Comparison of ENCODE assay signal across 13 mouse cellular contexts in the genomic region with DNA sequence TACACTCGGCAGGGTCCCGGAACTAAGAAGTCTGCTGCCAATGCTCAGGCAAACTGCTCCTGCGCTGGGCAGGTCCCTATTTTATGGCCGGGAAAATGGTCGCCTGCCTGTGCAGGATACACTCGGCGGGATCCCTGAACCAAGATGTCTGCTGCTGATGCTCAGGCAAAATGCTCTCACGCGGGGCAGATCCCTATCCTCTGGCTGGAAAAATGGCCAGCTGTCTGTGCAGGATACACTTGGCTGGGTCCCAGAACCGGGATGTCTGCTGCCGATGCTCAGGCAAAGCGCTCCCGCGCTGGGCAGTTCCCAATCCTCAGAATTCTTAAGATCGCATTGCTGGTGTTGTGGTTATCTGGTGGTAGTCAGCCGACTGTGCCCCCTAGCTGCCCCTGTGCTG. TPM values are rescaled to one million over a fixed set of nuclear protein-coding genes. Genes with fewer than 3 reads are reported as not detected.
DNase-seq lines count a peak whose midpoint lies in the region; ATAC-seq and TF ChIP-seq lines count a peak whose summit lies in the region.
"Had no signal": no experiment of that assay in that cellular context is flagged by ENCODE, and none has a peak within 500 bp of the region (broad histone marks: within the 10 kb centered on the region; RNA-seq: fewer than 3 reads in every experiment).

No protein-coding gene starts in this region.

- no peak overlapping the region for H3K4me3 ChIP-seq in hindbrain, postnatal 0 days (ENCODE audit: low read length)
- H3K4me3 ChIP-seq in hindbrain, embryonic 10.5 days: no peak overlapping the region
- H3K4me3 ChIP-seq in ES-Bruce4 (ENCODE audit: low read depth, low read length): peak overlapping the region; percentile 84

- WGBS in hindbrain, postnatal 0 days: 60% methylated on average over 16 of the region's 16 CpGs
- 56% methylated on average over 16 of the region's 16 CpGs for WGBS in hindbrain, embryonic 10.5 days

- DNase-seq in hindbrain, postnatal 0 days (ENCODE audit: low spot score): peak; percentile 26
- DNase-seq in hindbrain, embryonic 10.5 days (ENCODE audit: low spot score): no peak
- DNase-seq in R1 (ENCODE audit: low read depth, low spot score): peak; percentile 62
- peak; percentile 45 to 53 for DNase-seq in cerebellum, postnatal 36 days
- DNase-seq in MN1 (ENCODE audit: low spot score): no peak
- no peak for DNase-seq in left cerebral cortex, adult 9 months (ENCODE audit: low spot score in 2 of 2)
- DNase-seq: gastrocnemius, postnatal 25 days; lung, postnatal 36 days had no signal

- H3K9me3 ChIP-seq in hindbrain, postnatal 0 days (ENCODE audit: low read length): no peaks in the 10 kb centered on the region
- H3K9me3 ChIP-seq in hindbrain, embryonic 10.5 days: 0 out of 2 replicates have a peak, but pooled peaks cover 8% of the 10 kb centered on the region
- H3K9me3 ChIP-seq in ES-Bruce4 (replicated peaks; ENCODE audit: control insufficient read depth, insufficient read depth, low read length, poor library complexity, severe bottlenecking): no peaks in the 10 kb centered on the region

- no peaks in the 10 kb centered on the region for H3K36me3 ChIP-seq in hindbrain, postnatal 0 days (ENCODE audit: insufficient read depth, low read length)
- H3K36me3 ChIP-seq in hindbrain, embryonic 10.5 days: no peaks in the 10 kb centered on the region
- H3K36me3 ChIP-seq in ES-Bruce4 (ENCODE audit: control insufficient read depth, insufficient read depth, low read length, poor library complexity, severe bottlenecking): no peaks in the 10 kb centered on the region

- H3K27me3 ChIP-seq in hindbrain, postnatal 0 days (ENCODE audit: insufficient read depth, low read length): no peaks in the 10 kb centered on the region
- no peaks in the 10 kb centered on the region for H3K27me3 ChIP-seq in hindbrain, embryonic 10.5 days (ENCODE audit: insufficient read depth, poor library complexity, severe bottlenecking)
- H3K27me3 ChIP-seq in ES-Bruce4 (ENCODE audit: control insufficient read depth, insufficient read depth, low read length, poor library complexity, severe bottlenecking): no peaks in the 10 kb centered on the region

- no peak overlapping the region for H3K27ac ChIP-seq in hindbrain, postnatal 0 days
- H3K27ac ChIP-seq in hindbrain, embryonic 10.5 days: no peak overlapping the region
- H3K27ac ChIP-seq in ES-Bruce4 (ENCODE audit: insufficient read depth, low read length): peak overlapping the region; percentile 9; the same call in 1 of the 2 replicates
- H3K27ac ChIP-seq: kidney, postnatal 0 days had no signal

- TF ChIP-seq EP300 in ES-Bruce4 (IDR thresholded peaks at IDR 0.05; ENCODE audit: insufficient read depth, low read depth, low read length): no peak

- H3K9ac ChIP-seq in hindbrain, postnatal 0 days (replicated peaks; ENCODE audit: low read length): no peak overlapping the region
- H3K9ac ChIP-seq in ES-Bruce4 (ENCODE audit: low read depth, poor library complexity, severe bottlenecking): peak overlapping the region; percentile 29

- H3K4me2 ChIP-seq in hindbrain, postnatal 0 days (ENCODE audit: low read depth, low read length): peak overlapping the region; percentile 27; the same call in 1 of the 2 replicates

- no peak for ATAC-seq in hindbrain, postnatal 0 days

- no peaks in the 10 kb centered on the region for H3K4me1 ChIP-seq in hindbrain, postnatal 0 days (ENCODE audit: insufficient read depth, low read length)
- no peaks in the 10 kb centered on the region for H3K4me1 ChIP-seq in hindbrain, embryonic 10.5 days (replicated peaks)
- H3K4me1 ChIP-seq in ES-Bruce4 (ENCODE audit: control insufficient read depth, insufficient read depth, low read length): no peaks in the 10 kb centered on the region

- TF ChIP-seq CTCF in hindbrain, postnatal 0 days (IDR thresholded peaks at IDR 0.05; ENCODE audit: low read depth): no peak
- no peak for TF ChIP-seq CTCF in ES-Bruce4 (IDR thresholded peaks at IDR 0.05; ENCODE audit: low read depth, low read length)

- TF ChIP-seq POLR2A in ES-Bruce4 (IDR thresholded peaks at IDR 0.05; ENCODE audit: insufficient read depth, low read length): no peak

RNA-seq across cellular contexts. Expression of gene Olfr31, which starts 13.7 kb away (rescaled TPM):
- not detected in 2 replicates for total RNA-seq in hindbrain, postnatal 0 days (2014; rRNA removed)
- 0.05 and 0.30 TPM in 2 replicates for polyA plus RNA-seq in hindbrain, postnatal 0 days (2015; fragmentation: Nextera tagmentation; extraction: Ambion mirVana)
- not detected in 2 replicates for polyA plus RNA-seq in hindbrain, embryonic 10.5 days (2016; fragmentation: Nextera tagmentation; extraction: Ambion mirVana)
- polyA plus RNA-seq in ES-Bruce4 (2011; ENCODE audit: insufficient read depth, insufficient read length, low read depth, missing spikeins): 0.21 TPM in 1 of 2 replicates, not detected in the other
- total RNA-seq: gastrocnemius, postnatal 25 days; left cerebral cortex, postnatal 14 days; neutrophil, adult 5-6 weeks had no signal
- polyA plus RNA-seq: kidney, postnatal 0 days; spleen, adult 2 months had no signal

RNA-seq across cellular contexts. Expression of gene Il3ra, which starts 37.1 kb away (rescaled TPM):
- total RNA-seq in hindbrain, postnatal 0 days (2014; rRNA removed): 3.8 and 11.0 TPM in 2 replicates
- 2.3 and 2.4 TPM in 2 replicates for polyA plus RNA-seq in hindbrain, postnatal 0 days (2015; fragmentation: Nextera tagmentation; extraction: Ambion mirVana)
- polyA plus RNA-seq in hindbrain, embryonic 10.5 days (2016; fragmentation: Nextera tagmentation; extraction: Ambion mirVana): 2.1 and 5.2 TPM in 2 replicates
- 7.0 and 11.8 TPM in 2 replicates for polyA plus RNA-seq in ES-Bruce4 (2011; ENCODE audit: insufficient read depth, insufficient read length, low read depth, missing spikeins)

Comparison
In these comparisons a context has a peak if more than half of its experiments do, and no peak if none do; other contexts are left out.
1. DNase-seq: peak in hindbrain, postnatal 0 days (single experiment), R1 (single experiment) and cerebellum, postnatal 36 days (2 of 2); none in hindbrain, embryonic 10.5 days (single experiment), MN1 (single experiment) and left cerebral cortex, adult 9 months (0 of 2).